Comparison of ENCODE assay signal across 16 mouse cellular contexts in genomic region chr15:38167618-38168152, GRCm38 (mm10).
"Had no signal": no experiment of that assay in that cellular context is flagged by ENCODE, and none has a peak within 500 bp of the region (broad histone marks: within the 10 kb centered on the region; RNA-seq: fewer than 3 reads in every experiment).

No protein-coding gene starts in this region.

- H3K27me3 ChIP-seq: limb, embryonic 13.5 days; liver, embryonic 15.5 days; midbrain, embryonic 15.5 days; neural tube, embryonic 13.5 days; stomach, embryonic 15.5 days had no signal

- H3K27ac ChIP-seq: limb, embryonic 13.5 days; liver, embryonic 15.5 days; macrophage; midbrain, embryonic 15.5 days; neural tube, embryonic 13.5 days; stomach, embryonic 15.5 days had no signal

- H3K4me3 ChIP-seq: limb, embryonic 13.5 days; liver, embryonic 15.5 days; megakaryocyte, embryonic 14.5 days; midbrain, embryonic 15.5 days; neural tube, embryonic 13.5 days; stomach, embryonic 15.5 days had no signal

- H3K4me2 ChIP-seq: limb, embryonic 13.5 days; liver, embryonic 11.5 days; liver, embryonic 15.5 days; midbrain, embryonic 11.5 days; midbrain, embryonic 15.5 days; neural tube, embryonic 13.5 days; stomach, embryonic 15.5 days had no signal

- H3K9ac ChIP-seq: limb, embryonic 13.5 days; liver, embryonic 15.5 days; midbrain, embryonic 15.5 days; neural tube, embryonic 13.5 days; stomach, embryonic 15.5 days had no signal

- H3K9me3 ChIP-seq: limb, embryonic 13.5 days; liver, embryonic 15.5 days; megakaryocyte, embryonic 14.5 days; midbrain, embryonic 15.5 days; neural tube, embryonic 13.5 days; stomach, embryonic 15.5 days had no signal

- H3K4me1 ChIP-seq: liver, embryonic 15.5 days; stomach, embryonic 15.5 days had no signal

- DNase-seq: kidney, adult 8-10 months; layer of hippocampus, adult 9-11 months; layer of hippocampus, postnatal 36 days; lung, adult 2 months; lung, postnatal 10 days; retina, postnatal 1 day; right cerebral cortex, postnatal 4 days had no signal

- H3K36me3 ChIP-seq: limb, embryonic 13.5 days; liver, embryonic 15.5 days; midbrain, embryonic 15.5 days; neural tube, embryonic 13.5 days; stomach, embryonic 15.5 days had no signal

- ATAC-seq: midbrain, embryonic 15.5 days had no signal
